Mouse (Mus musculus): ENCODE data around the gene Acad11. TPM values are rescaled to one million over a fixed set of nuclear protein-coding genes. Genes with fewer than 3 reads are reported as not detected.

Acad11 gene
- polyA plus RNA-seq, 1 experiment from 2014 or later = 10.1 TPM

- ATAC-seq (ENCODE audit: insufficient number of reproducible peaks, low FRiP score) = peak; percentile 41; the same call in 1 of the 2 replicates
- no peak overlapping the region for H3K4me2 ChIP-seq
Measured at GRCm38 (mm10) chr9:104107482-104107881, 44.3 kb downstream of the Acad11 start.

GRCm38 (mm10) chr9:104108571-104109143 is 45.5 kb downstream of the Acad11 start:
- WGBS = 66% methylated on average over 2 of the region's 2 CpGs
- H3K27me3 ChIP-seq (replicated peaks) = no peaks in the 10 kb centered on the region
- H3K27ac ChIP-seq (ENCODE audit: poor library complexity, severe bottlenecking) = no peak overlapping the region
- H3K9me3 ChIP-seq (replicated peaks) = peaks cover 4% of the 10 kb centered on the region; the same call in 1 of the 2 replicates
- H3K4me2 ChIP-seq = no peak overlapping the region
- H3K9ac ChIP-seq = no peak overlapping the region
- no peaks in the 10 kb centered on the region for H3K36me3 ChIP-seq
- no peak overlapping the region for H3K4me3 ChIP-seq
- ATAC-seq (ENCODE audit: insufficient number of reproducible peaks, low FRiP score) = peak; percentile 54
- peaks cover 17% of the 10 kb centered on the region for H3K4me1 ChIP-seq (replicated peaks)

More at GRCm38 (mm10) chr9:104107482-104107881, 44.3 kb downstream of the Acad11 start:
- Histone ChIP-seq H3K9ac (no peak overlapping the region), H3K36me3 (no peaks in the 10 kb centered on the region), H3K4me3 (no peak overlapping the region), H3K4me1 (replicated peaks) (peaks cover 17% of the 10 kb centered on the region), H3K9me3 (replicated peaks) (peaks cover 4% of the 10 kb centered on the region; the same call in 1 of the 2 replicates), H3K27ac (ENCODE audit: poor library complexity, severe bottlenecking) (0 out of 2 replicates have a peak overlapping the region, but pooled peaks have one; percentile 6), H3K27me3 (replicated peaks) (no peaks in the 10 kb centered on the region)
- 26% methylated on average over 6 of the region's 6 CpGs for WGBS

GRCm38 (mm10) chr9:104109151-104109550 is 46.0 kb downstream of the Acad11 start:
- H3K9ac ChIP-seq = no peak overlapping the region
- ATAC-seq (ENCODE audit: insufficient number of reproducible peaks, low FRiP score) = no peak
- no peak overlapping the region for H3K4me2 ChIP-seq
- no peak overlapping the region for H3K27ac ChIP-seq (ENCODE audit: poor library complexity, severe bottlenecking)
- peaks cover 17% of the 10 kb centered on the region for H3K4me1 ChIP-seq (replicated peaks)
- 92% methylated on average over 5 of the region's 5 CpGs for WGBS
- H3K4me3 ChIP-seq = no peak overlapping the region
- no peaks in the 10 kb centered on the region for H3K36me3 ChIP-seq
- H3K9me3 ChIP-seq (replicated peaks) = peaks cover 4% of the 10 kb centered on the region; the same call in 1 of the 2 replicates
- H3K27me3 ChIP-seq (replicated peaks) = no peaks in the 10 kb centered on the region

GRCm38 (mm10) chr9:104123101-104123500 is 59.9 kb downstream of the Acad11 start:
- Histone ChIP-seq H3K27me3 (replicated peaks) (no peaks in the 10 kb centered on the region), H3K36me3 (peaks cover 4% of the 10 kb centered on the region; the same call in 1 of the 2 replicates), H3K9me3 (replicated peaks) (no peaks in the 10 kb centered on the region), H3K27ac (ENCODE audit: poor library complexity, severe bottlenecking) (no peak overlapping the region), H3K4me3 (no peak overlapping the region), H3K4me1 (replicated peaks) (peaks cover 9% of the 10 kb centered on the region; the same call in 1 of the 2 replicates), H3K4me2 (no peak overlapping the region), H3K9ac (no peak overlapping the region)
- no peak for ATAC-seq (ENCODE audit: insufficient number of reproducible peaks, low FRiP score)
- 70% methylated on average over 5 of the region's 5 CpGs for WGBS

- peaks cover 9% of the 10 kb centered on the region; the same call in 1 of the 2 replicates for H3K4me1 ChIP-seq (replicated peaks)
- H3K9ac ChIP-seq = no peak overlapping the region
- no peaks in the 10 kb centered on the region for H3K9me3 ChIP-seq (replicated peaks)
- 40% methylated on average over 5 of the region's 5 CpGs for WGBS
- peaks cover 4% of the 10 kb centered on the region; the same call in 1 of the 2 replicates for H3K36me3 ChIP-seq
- no peaks in the 10 kb centered on the region for H3K27me3 ChIP-seq (replicated peaks)
- no peak overlapping the region for H3K4me2 ChIP-seq
- H3K4me3 ChIP-seq = no peak overlapping the region
- no peak overlapping the region for H3K27ac ChIP-seq (ENCODE audit: poor library complexity, severe bottlenecking)
- no peak for ATAC-seq (ENCODE audit: insufficient number of reproducible peaks, low FRiP score)
Measured at GRCm38 (mm10) chr9:104123622-104124021, 60.4 kb downstream of the Acad11 start.

- WGBS = 78% methylated on average over 3 of the region's 3 CpGs
- Histone ChIP-seq H3K4me3 (no peak within 1 kb of the TSS), H3K4me2 (no peak within 1 kb of the TSS), H3K9ac (no peak within 1 kb of the TSS), H3K4me1 (replicated peaks) (peaks cover 18% of the 10 kb centered on the region), H3K36me3 (peaks cover 4% of the 10 kb centered on the region; the same call in 1 of the 2 replicates), H3K9me3 (replicated peaks) (no peaks in the 10 kb centered on the region), H3K27ac (ENCODE audit: poor library complexity, severe bottlenecking) (no peak within 1 kb of the TSS), H3K27me3 (replicated peaks) (no peaks in the 10 kb centered on the region)
- no peak for ATAC-seq (ENCODE audit: insufficient number of reproducible peaks, low FRiP score)
Measured at GRCm38 (mm10) chr9:104126833-104127232, 63.7 kb downstream of the Acad11 start, which contains the start of gene Ackr4. Ackr4 (minus strand) TSS chr9:104126933.

- ATAC-seq (ENCODE audit: insufficient number of reproducible peaks, low FRiP score) = no peak
- no peaks in the 10 kb centered on the region for H3K9me3 ChIP-seq (replicated peaks)
- no peak overlapping the region for H3K27ac ChIP-seq (ENCODE audit: poor library complexity, severe bottlenecking)
- H3K27me3 ChIP-seq (replicated peaks) = no peaks in the 10 kb centered on the region
- peaks cover 4% of the 10 kb centered on the region; the same call in 1 of the 2 replicates for H3K36me3 ChIP-seq
- no peak overlapping the region for H3K9ac ChIP-seq
- H3K4me3 ChIP-seq = no peak overlapping the region
- peaks cover 16% of the 10 kb centered on the region for H3K4me1 ChIP-seq (replicated peaks)
- WGBS = 76% methylated on average over 2 of the region's 2 CpGs
- H3K4me2 ChIP-seq = no peak overlapping the region
Measured at GRCm38 (mm10) chr9:104128110-104128509, 64.9 kb downstream of the Acad11 start.

- no peak overlapping the region for H3K9ac ChIP-seq
- H3K4me1 ChIP-seq (replicated peaks) = peaks cover 9% of the 10 kb centered on the region
- H3K36me3 ChIP-seq = no peaks in the 10 kb centered on the region
- H3K4me3 ChIP-seq = no peak overlapping the region
- 73% methylated on average over 9 of the region's 9 CpGs for WGBS
- H3K27me3 ChIP-seq (replicated peaks) = no peaks in the 10 kb centered on the region
- H3K9me3 ChIP-seq (replicated peaks) = no peaks in the 10 kb centered on the region
- no peak for ATAC-seq (ENCODE audit: insufficient number of reproducible peaks, low FRiP score)
- H3K27ac ChIP-seq (ENCODE audit: poor library complexity, severe bottlenecking) = no peak overlapping the region
- H3K4me2 ChIP-seq = no peak overlapping the region
Measured at GRCm38 (mm10) chr9:104130141-104130755, 67.1 kb downstream of the Acad11 start.

- Histone ChIP-seq H3K36me3 (no peaks in the 10 kb centered on the region), H3K27ac (ENCODE audit: poor library complexity, severe bottlenecking) (no peak overlapping the region), H3K4me2 (no peak overlapping the region), H3K27me3 (replicated peaks) (no peaks in the 10 kb centered on the region), H3K9ac (no peak overlapping the region), H3K4me3 (no peak overlapping the region), H3K4me1 (replicated peaks) (no peaks in the 10 kb centered on the region), H3K9me3 (replicated peaks) (no peaks in the 10 kb centered on the region)
- WGBS = 81% methylated on average over 6 of the region's 6 CpGs
- ATAC-seq (ENCODE audit: insufficient number of reproducible peaks, low FRiP score) = no peak
Measured at GRCm38 (mm10) chr9:104140351-104140750, 77.2 kb downstream of the Acad11 start.

- H3K27ac ChIP-seq (ENCODE audit: poor library complexity, severe bottlenecking) = no peak overlapping the region
- H3K27me3 ChIP-seq (replicated peaks) = no peaks in the 10 kb centered on the region
- H3K4me3 ChIP-seq = no peak overlapping the region
- H3K9me3 ChIP-seq (replicated peaks) = no peaks in the 10 kb centered on the region
- no peak overlapping the region for H3K9ac ChIP-seq
- H3K4me1 ChIP-seq (replicated peaks) = 0 out of 2 replicates have a peak, but pooled peaks cover 3% of the 10 kb centered on the region
- WGBS = 69% methylated on average over 14 of the region's 14 CpGs
- no peak overlapping the region for H3K4me2 ChIP-seq
- ATAC-seq (ENCODE audit: insufficient number of reproducible peaks, low FRiP score) = peak; percentile 67
- H3K36me3 ChIP-seq = no peaks in the 10 kb centered on the region
Measured at GRCm38 (mm10) chr9:104142805-104143204, 79.6 kb downstream of the Acad11 start.

- H3K4me2 ChIP-seq = no peak overlapping the region
- H3K36me3 ChIP-seq = peaks cover 5% of the 10 kb centered on the region; the same call in 1 of the 2 replicates
- no peak overlapping the region for H3K27ac ChIP-seq (ENCODE audit: poor library complexity, severe bottlenecking)
- ATAC-seq (ENCODE audit: insufficient number of reproducible peaks, low FRiP score) = no peak
- H3K9me3 ChIP-seq (replicated peaks) = no peaks in the 10 kb centered on the region
- no peak overlapping the region for H3K9ac ChIP-seq
- H3K4me1 ChIP-seq (replicated peaks) = 0 out of 2 replicates have a peak, but pooled peaks cover 3% of the 10 kb centered on the region
- H3K4me3 ChIP-seq = no peak overlapping the region
- H3K27me3 ChIP-seq (replicated peaks) = no peaks in the 10 kb centered on the region
- 75% methylated on average over 8 of the region's 8 CpGs for WGBS
Measured at GRCm38 (mm10) chr9:104144314-104144996, 81.3 kb downstream of the Acad11 start.
